Mouse (Mus musculus) stomach, postnatal 0 days (tissue): ENCODE measurements around the gene Ext2. TPM values are rescaled to one million over a fixed set of nuclear protein-coding genes. Genes with fewer than 3 reads are reported as not detected.

Experiments
- ATAC-seq: fragments of 200-750 bp; cut with Nextera tagmentation; 2 replicates; pipeline ENCODE4 v1.8.0; 2017; ENCODE audit not compliant: low FRiP score, low TSS enrichment
- DNase-seq: peaks from one replicate; pipeline ENCODE4 v3.0.0-alpha.2; 2016; ENCODE audit warnings: low spot score
- H3K27ac ChIP-seq: fragments of 300-500 bp; sonication (generic); replicated peaks from 2 replicates; pipeline ENCODE4 v1.5.1; 2014; ENCODE audit warnings: mild to moderate bottlenecking, control low read depth
- H3K27me3 ChIP-seq: fragments of 300-500 bp; sonication (generic); 2 replicates; pipeline ENCODE4 v1.6.1; 2014; ENCODE audit warnings: low read length; ENCODE audit not compliant: control insufficient read depth, insufficient read depth
- H3K36me3 ChIP-seq: fragments of 300-500 bp; sonication (generic); 2 replicates; pipeline ENCODE4 v1.6.1; 2014; ENCODE audit warnings: low read length, mixed read lengths; ENCODE audit not compliant: control insufficient read depth, insufficient read depth
- H3K4me1 ChIP-seq: fragments of 300-500 bp; sonication (generic); replicated peaks from 2 replicates; pipeline ENCODE4 v1.6.1; 2014; ENCODE audit warnings: antibody characterized with exemption; ENCODE audit not compliant: control insufficient read depth, insufficient read depth
- H3K4me2 ChIP-seq: fragments of 300-500 bp; sonication (generic); replicated peaks from 2 replicates; pipeline ENCODE4 v1.6.1; 2014; ENCODE audit warnings: low read depth, mild to moderate bottlenecking, control low read depth, moderate library complexity
- H3K4me3 ChIP-seq: fragments of 300-500 bp; sonication (generic); 2 replicates; pipeline ENCODE4 v1.5.1; 2014; ENCODE audit warnings: low read depth, low read length, control low read depth
- H3K9ac ChIP-seq: fragments of 300-500 bp; sonication (generic); 2 replicates; pipeline ENCODE4 v1.6.1; 2014; ENCODE audit warnings: mild to moderate bottlenecking, low read length, control low read depth, mixed read lengths
- H3K9me3 ChIP-seq: fragments of 300-500 bp; sonication (generic); 2 replicates; pipeline ENCODE4 v1.6.1; 2016; ENCODE audit warnings: low read length; ENCODE audit not compliant: control insufficient read depth
- CTCF ChIP-seq: IDR thresholded peaks from 2 replicates; pipeline ENCODE4 v1.5.1; 2016; ENCODE audit warnings: antibody characterized with exemption, low read depth, mild to moderate bottlenecking, moderate library complexity
- EP300 ChIP-seq: optimal IDR thresholded peaks from 2 replicates; pipeline ENCODE3; 2016; ENCODE audit warnings: antibody characterized with exemption
- WGBS: fragments of 180-500 bp; shearing (Covaris S2); extraction: QIAGEN DNeasy Blood & Tissue Kit; methylation state at CpG from one replicate; pipeline ENCODE4 v1.1.7; 2014; 5-methylcytosine and 5-hydroxymethylcytosine counted together
- polyA plus RNA-seq: library from polyadenylated mRNA; unstranded; fragments of >200 nt; fragmentation: Nextera tagmentation; extraction: Ambion mirVana; gene quantifications from 2 replicates; pipeline ENCODE4 v1.2.1, GENCODE M21; 2015

The Ext2 gene
- polyA plus RNA-seq, 1 experiment from 2014 or later = 51.2 TPM

DNA sequence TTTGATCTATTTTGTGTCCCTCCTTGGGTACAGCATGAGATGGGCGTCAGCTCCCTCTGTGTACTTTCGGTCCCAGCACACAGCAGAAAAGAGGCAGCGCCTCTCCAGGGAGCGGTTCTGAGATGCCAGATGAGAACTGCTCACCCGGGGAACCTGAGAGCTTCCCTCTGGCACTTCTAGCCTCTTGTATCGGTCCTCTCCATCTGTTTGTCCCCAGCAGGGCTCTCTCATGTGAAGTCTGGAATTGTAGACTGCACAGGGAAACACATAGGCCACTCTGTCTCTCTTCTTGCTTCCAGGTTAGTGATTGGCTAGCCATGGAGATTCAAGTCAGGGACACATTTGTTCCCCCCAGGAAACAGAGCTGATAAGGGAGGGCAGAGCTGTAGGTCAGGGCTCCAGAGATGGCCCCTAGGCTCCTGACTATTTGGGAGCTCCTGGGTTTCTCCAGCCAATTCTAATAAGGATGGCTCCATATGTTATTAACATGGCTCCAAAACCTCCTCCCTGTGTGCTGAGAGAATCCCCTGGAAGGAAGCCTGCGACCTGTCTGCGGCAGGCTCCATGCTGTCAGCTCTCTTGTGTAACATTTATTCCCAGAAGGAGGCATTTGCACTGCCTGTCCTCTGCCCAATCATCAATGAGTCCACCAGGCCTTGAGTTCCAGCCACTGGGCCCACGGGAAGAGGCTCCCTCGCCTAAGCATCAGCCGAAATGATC lies 167.9 kb downstream of the Ext2 start:
- no peak for DNase-seq
- TF ChIP-seq EP300 (no peak), CTCF (no peak)
- H3K36me3 ChIP-seq = no peaks in the 10 kb centered on the region
- H3K27me3 ChIP-seq = peaks cover 6% of the 10 kb centered on the region; the same call in 1 of the 2 replicates
- no peak overlapping the region for H3K4me3 ChIP-seq
- 67% methylated on average over 11 of the region's 11 CpGs for WGBS
- no peak overlapping the region for H3K4me2 ChIP-seq
- no peak overlapping the region for H3K27ac ChIP-seq
- H3K4me1 ChIP-seq = no peaks in the 10 kb centered on the region
- no peaks in the 10 kb centered on the region for H3K9me3 ChIP-seq
- H3K9ac ChIP-seq = no peak overlapping the region
- ATAC-seq = no peak

DNA sequence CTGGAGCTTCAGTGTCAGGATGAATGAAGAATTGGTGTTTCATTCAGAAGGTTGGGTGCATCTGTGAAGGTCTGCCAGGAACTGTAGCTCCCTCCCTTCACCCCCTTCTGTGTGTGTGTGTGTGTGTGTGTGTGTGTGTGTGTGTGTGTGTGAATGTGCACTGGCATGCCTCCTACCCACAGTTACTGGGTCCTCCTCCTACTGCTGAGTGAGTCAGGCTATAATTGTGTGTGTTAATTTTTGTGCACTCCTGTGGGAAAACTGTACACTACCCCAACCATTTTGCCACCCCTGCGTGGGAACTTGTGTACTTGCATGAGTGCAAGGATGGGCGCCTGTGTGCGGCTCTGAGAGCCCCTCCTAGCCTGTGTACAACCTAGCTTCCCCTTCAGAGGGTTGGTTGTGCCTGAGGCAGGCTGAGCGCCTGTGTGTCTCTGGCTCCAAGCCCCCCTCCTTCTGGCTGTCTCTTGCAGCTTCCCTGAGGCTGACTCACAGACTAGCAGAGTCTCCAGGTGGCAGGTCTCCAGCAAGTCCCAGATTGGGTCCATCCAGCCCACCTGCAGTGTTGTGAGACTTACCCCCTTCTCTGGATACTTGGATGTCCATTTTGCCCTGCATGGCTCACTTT lies 173.0 kb downstream of the Ext2 start:
- ATAC-seq (no peak), DNase-seq (no peak)
- H3K9me3 ChIP-seq = no peaks in the 10 kb centered on the region
- no peaks in the 10 kb centered on the region for H3K36me3 ChIP-seq
- no peak overlapping the region for H3K9ac ChIP-seq
- peaks cover 25% of the 10 kb centered on the region; the same call in 1 of the 2 replicates for H3K27me3 ChIP-seq
- WGBS = 52% methylated on average over 4 of the region's 4 CpGs
- no peak overlapping the region for H3K4me3 ChIP-seq
- no peaks in the 10 kb centered on the region for H3K4me1 ChIP-seq
- TF ChIP-seq CTCF (no peak), EP300 (no peak)
- H3K27ac ChIP-seq = no peak overlapping the region
- H3K4me2 ChIP-seq = no peak overlapping the region

DNA sequence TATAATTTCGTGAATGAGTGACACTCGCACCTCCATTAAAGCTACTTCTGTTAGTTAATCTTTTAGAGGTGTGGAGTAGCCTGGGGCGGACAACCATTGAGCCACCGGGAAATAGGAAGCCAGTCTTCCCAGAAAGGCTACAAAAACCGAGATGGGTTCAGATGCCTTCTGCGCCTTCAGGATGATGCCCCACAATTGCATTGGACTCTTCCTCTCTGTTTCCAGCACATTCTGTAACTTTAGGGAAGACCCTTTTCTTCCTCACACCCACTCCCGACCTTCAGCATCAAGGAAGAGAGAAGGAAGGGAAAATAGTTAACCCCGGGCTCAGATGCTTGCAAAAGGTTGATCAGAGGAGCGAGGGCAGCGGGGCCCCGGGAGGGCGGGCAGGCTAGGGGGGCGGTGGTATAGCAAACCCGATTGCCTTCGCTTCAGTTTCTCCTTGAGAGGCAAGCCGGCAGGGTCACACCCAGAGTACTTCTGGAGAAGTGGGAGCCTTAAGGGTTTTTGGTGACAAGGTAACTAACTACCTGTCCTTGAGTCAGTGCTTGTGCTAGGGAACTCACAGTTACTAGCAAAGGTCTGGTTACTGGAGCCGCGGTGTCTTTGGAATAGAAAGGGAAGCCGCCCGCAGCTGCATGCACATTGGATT lies 174.3 kb downstream of the Ext2 start:
- no peak for TF ChIP-seq CTCF
- TF ChIP-seq EP300 = no peak
- Histone ChIP-seq H3K9me3 (no peaks in the 10 kb centered on the region), H3K27ac (no peak overlapping the region), H3K36me3 (no peaks in the 10 kb centered on the region), H3K4me1 (no peaks in the 10 kb centered on the region), H3K9ac (no peak overlapping the region), H3K4me3 (no peak overlapping the region), H3K4me2 (no peak overlapping the region), H3K27me3 (peaks cover 25% of the 10 kb centered on the region; the same call in 1 of the 2 replicates)
- 8% methylated on average over 20 of the region's 20 CpGs for WGBS
- ATAC-seq = no peak
- no peak for DNase-seq

DNA sequence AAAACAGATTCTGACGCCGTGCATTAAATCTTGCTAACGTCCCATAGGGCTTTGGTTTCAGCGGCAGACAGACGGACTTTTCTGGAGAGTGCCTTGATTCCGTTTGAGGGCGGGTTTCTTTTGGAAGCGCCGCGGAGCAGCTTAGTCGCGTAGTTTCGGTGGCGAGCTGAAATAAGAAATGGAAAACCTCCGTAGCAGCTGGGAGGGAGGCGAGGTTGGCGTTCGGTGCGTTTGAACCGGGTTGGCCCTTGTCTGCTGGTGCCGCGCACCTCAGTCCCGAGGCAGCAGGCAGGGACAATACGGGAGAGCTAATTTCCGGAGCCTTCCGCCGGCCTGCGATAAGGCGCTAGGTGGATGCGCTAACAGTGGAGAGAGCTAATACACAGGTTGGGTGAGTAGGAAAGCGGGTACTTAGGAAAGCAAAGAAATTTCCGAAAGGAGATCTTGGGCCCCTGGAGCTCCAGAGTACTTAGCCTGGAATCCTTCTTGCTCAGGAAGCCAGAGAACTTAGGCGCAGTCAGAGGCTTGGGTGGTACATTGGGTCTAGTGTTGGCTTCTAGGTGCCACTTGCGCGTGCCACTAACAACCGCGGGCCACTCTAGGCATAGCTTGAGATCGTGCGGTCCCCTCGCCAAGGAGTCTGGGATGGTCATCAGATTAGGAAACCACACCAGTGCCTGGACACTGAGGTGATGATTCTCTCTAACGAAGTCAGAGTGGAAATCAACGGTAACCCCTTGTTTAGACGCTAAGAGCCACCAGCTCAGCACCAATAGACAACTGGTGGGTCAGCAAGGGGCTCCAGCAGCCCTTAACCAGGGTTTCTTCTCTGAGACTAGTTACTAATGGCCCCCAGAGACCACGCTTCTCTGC lies 175.1 kb downstream of the Ext2 start:
- H3K4me3 ChIP-seq = peak overlapping the region; percentile 22
- peaks cover 25% of the 10 kb centered on the region; the same call in 1 of the 2 replicates for H3K27me3 ChIP-seq
- H3K36me3 ChIP-seq = no peaks in the 10 kb centered on the region
- no peak overlapping the region for H3K27ac ChIP-seq
- 3% methylated on average over 44 of the region's 44 CpGs for WGBS
- 0 out of 2 replicates have a peak, but pooled peaks cover 3% of the 10 kb centered on the region for H3K4me1 ChIP-seq
- no peak overlapping the region for H3K9ac ChIP-seq
- H3K4me2 ChIP-seq = peak overlapping the region; percentile 24
- DNase-seq (peak; percentile 36), ATAC-seq (no peak)
- TF ChIP-seq EP300 = no peak
- no peaks in the 10 kb centered on the region for H3K9me3 ChIP-seq

DNA sequence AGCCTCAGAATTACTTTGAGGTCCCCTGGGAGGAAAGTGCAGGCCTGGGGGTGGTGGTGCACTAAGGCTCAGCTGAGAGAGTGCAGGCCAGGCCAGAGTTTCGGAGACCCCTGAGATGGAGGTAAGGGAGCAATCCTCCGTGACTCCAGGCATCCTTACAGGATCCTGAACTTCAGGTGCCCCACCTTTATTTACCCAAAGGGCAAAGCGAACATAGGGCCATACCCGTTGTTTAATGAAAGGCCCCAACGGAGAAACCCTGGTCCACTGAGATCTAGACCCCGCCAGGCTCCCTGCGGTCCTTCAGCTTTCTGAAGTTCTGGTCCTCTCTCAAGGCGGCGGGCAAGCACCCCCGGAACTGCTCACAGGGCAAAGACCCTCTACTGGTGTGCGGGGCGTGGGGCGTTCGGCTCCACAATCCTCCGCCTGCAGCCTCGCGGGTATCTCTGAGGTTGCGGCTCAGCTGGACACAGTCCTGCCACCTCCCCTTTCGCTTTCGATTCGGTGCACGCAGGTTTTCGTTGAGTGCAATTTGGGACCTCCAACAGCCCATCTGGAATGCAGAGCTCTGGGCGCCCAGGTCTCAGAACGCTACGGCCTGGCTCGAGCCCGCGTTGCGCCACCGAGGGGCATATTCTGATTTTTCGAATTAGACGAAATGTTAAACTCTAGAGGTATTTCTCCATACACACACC lies 176.6 kb downstream of the Ext2 start:
- WGBS = 28% methylated on average over 33 of the region's 33 CpGs
- no peak overlapping the region for H3K27ac ChIP-seq
- TF ChIP-seq CTCF = no peak
- ATAC-seq (no peak), DNase-seq (peak; percentile 46)
- H3K4me1 ChIP-seq = 0 out of 2 replicates have a peak, but pooled peaks cover 3% of the 10 kb centered on the region
- peak overlapping the region; percentile 47 for H3K4me2 ChIP-seq
- no peak overlapping the region for H3K9ac ChIP-seq
- H3K9me3 ChIP-seq = no peaks in the 10 kb centered on the region
- peaks cover 30% of the 10 kb centered on the region for H3K27me3 ChIP-seq
- peak overlapping the region; percentile 33 for H3K4me3 ChIP-seq
- H3K36me3 ChIP-seq = no peaks in the 10 kb centered on the region
